Mouse (Mus musculus): ENCODE data around the gene Arntl2. TPM values are rescaled to one million over a fixed set of nuclear protein-coding genes. Genes with fewer than 3 reads are reported as not detected.
"Not testable (repeated sequence)": the region's sequence is repeated elsewhere in the genome, so short reads cannot be mapped to it uniquely, and the experiment has no call there.

Arntl2 gene
- polyA plus RNA-seq, 1 experiment from 2014 or later, result 2.4 TPM

- Histone ChIP-seq H3K9ac (replicated peaks) (no peak overlapping the region), H3K4me3 (no peak overlapping the region), H3K27ac (replicated peaks) (no peak overlapping the region), H3K27me3 (no peaks in the 10 kb centered on the region; the same call in 1 of the 2 replicates), H3K9me3 (no peaks in the 10 kb centered on the region), H3K4me1 (no peaks in the 10 kb centered on the region), H3K36me3 (no peaks in the 10 kb centered on the region), H3K4me2 (replicated peaks) (no peak overlapping the region)
- ATAC-seq (ENCODE audit: low FRiP score, low read depth), result 0 out of 2 replicates have a peak, but pooled peaks have one; percentile 41
- WGBS, result 95% methylated on average over 9 of the region's 9 CpGs
Observed at GRCm38 (mm10) chr6:146855185-146855584, 59.3 kb downstream of the Arntl2 start.

- Histone ChIP-seq H3K9ac (replicated peaks) (no peak overlapping the region), H3K4me2 (replicated peaks) (no peak overlapping the region), H3K36me3 (no peaks in the 10 kb centered on the region), H3K4me3 (no peak overlapping the region), H3K27ac (replicated peaks) (no peak overlapping the region), H3K4me1 (no peaks in the 10 kb centered on the region), H3K9me3 (no peaks in the 10 kb centered on the region), H3K27me3 (no peaks in the 10 kb centered on the region; the same call in 1 of the 2 replicates)
- WGBS, result 92% methylated on average over 2 of the region's 2 CpGs
- ATAC-seq (ENCODE audit: low FRiP score, low read depth), result no peak
Observed at GRCm38 (mm10) chr6:146857386-146857785, 61.5 kb downstream of the Arntl2 start.

GRCm38 (mm10) chr6:146863154-146863553 is 67.3 kb downstream of the Arntl2 start:
- no peak overlapping the region for H3K9ac ChIP-seq (replicated peaks)
- 90% methylated on average over 2 of the region's 2 CpGs for WGBS
- H3K9me3 ChIP-seq, result no peaks in the 10 kb centered on the region
- no peaks in the 10 kb centered on the region for H3K36me3 ChIP-seq
- no peaks in the 10 kb centered on the region for H3K27me3 ChIP-seq
- no peak overlapping the region for H3K4me2 ChIP-seq (replicated peaks)
- no peak overlapping the region for H3K4me3 ChIP-seq
- H3K27ac ChIP-seq (replicated peaks), result no peak overlapping the region
- no peaks in the 10 kb centered on the region for H3K4me1 ChIP-seq
- ATAC-seq (ENCODE audit: low FRiP score, low read depth), result no peak

- H3K9me3 ChIP-seq; ATAC-seq (ENCODE audit: low FRiP score, low read depth); H3K27ac ChIP-seq (replicated peaks); H3K9ac ChIP-seq (replicated peaks); H3K4me1 ChIP-seq; H3K4me3 ChIP-seq; H3K27me3 ChIP-seq; H3K36me3 ChIP-seq; H3K4me2 ChIP-seq (replicated peaks): not testable (repeated sequence)
- 92% methylated on average over 4 of the region's 5 CpGs for WGBS
Observed at GRCm38 (mm10) chr6:146864370-146864769, 68.5 kb downstream of the Arntl2 start.

- Histone ChIP-seq H3K36me3 (no peaks in the 10 kb centered on the region), H3K27ac (replicated peaks) (no peak overlapping the region), H3K9me3 (no peaks in the 10 kb centered on the region), H3K4me3 (no peak overlapping the region), H3K27me3 (no peaks in the 10 kb centered on the region), H3K4me1 (no peaks in the 10 kb centered on the region), H3K9ac (replicated peaks) (no peak overlapping the region), H3K4me2 (replicated peaks) (no peak overlapping the region)
- WGBS, result 79% methylated on average over 4 of the region's 4 CpGs
- no peak for ATAC-seq (ENCODE audit: low FRiP score, low read depth)
Observed at GRCm38 (mm10) chr6:146865701-146866100, 69.8 kb downstream of the Arntl2 start.

- H3K27me3 ChIP-seq, result no peaks in the 10 kb centered on the region
- ATAC-seq (ENCODE audit: low FRiP score, low read depth), result no peak
- no peaks in the 10 kb centered on the region for H3K4me1 ChIP-seq
- H3K27ac ChIP-seq (replicated peaks), result no peak overlapping the region
- peaks cover 3% of the 10 kb centered on the region; the same call in 1 of the 2 replicates for H3K9me3 ChIP-seq
- H3K9ac ChIP-seq (replicated peaks), result no peak overlapping the region
- H3K36me3 ChIP-seq, result no peaks in the 10 kb centered on the region
- H3K4me3 ChIP-seq, result no peak overlapping the region
- WGBS, result 93% methylated on average over 4 of the region's 4 CpGs
- no peak overlapping the region for H3K4me2 ChIP-seq (replicated peaks)
Observed at GRCm38 (mm10) chr6:146871975-146872374, 76.1 kb downstream of the Arntl2 start.

GRCm38 (mm10) chr6:146874415-146874814 is 78.6 kb downstream of the Arntl2 start:
- Histone ChIP-seq H3K9ac (replicated peaks) (no peak overlapping the region), H3K27ac (replicated peaks) (no peak overlapping the region)
- WGBS, result 80% methylated on average over 6 of the region's 6 CpGs

GRCm38 (mm10) chr6:146876820-146877219 is 81.0 kb downstream of the Arntl2 start:
- H3K27me3 ChIP-seq, result no peaks in the 10 kb centered on the region
- H3K36me3 ChIP-seq, result no peaks in the 10 kb centered on the region
- no peaks in the 10 kb centered on the region; the same call in 1 of the 2 replicates for H3K4me1 ChIP-seq
- H3K9ac ChIP-seq (replicated peaks), result no peak overlapping the region
- WGBS, result 84% methylated on average over 2 of the region's 2 CpGs
- no peak overlapping the region for H3K27ac ChIP-seq (replicated peaks)
- ATAC-seq (ENCODE audit: low FRiP score, low read depth), result no peak
- peaks cover 7% of the 10 kb centered on the region; the same call in 1 of the 2 replicates for H3K9me3 ChIP-seq
- H3K4me3 ChIP-seq, result no peak overlapping the region
- no peak overlapping the region for H3K4me2 ChIP-seq (replicated peaks)

More at GRCm38 (mm10) chr6:146874415-146874814, 78.6 kb downstream of the Arntl2 start:
- ATAC-seq (ENCODE audit: low FRiP score, low read depth), result no peak
- H3K9me3 ChIP-seq, result peaks cover 7% of the 10 kb centered on the region; the same call in 1 of the 2 replicates
- no peaks in the 10 kb centered on the region; the same call in 1 of the 2 replicates for H3K4me1 ChIP-seq
- H3K36me3 ChIP-seq, result no peaks in the 10 kb centered on the region
- no peak overlapping the region for H3K4me3 ChIP-seq
- no peaks in the 10 kb centered on the region for H3K27me3 ChIP-seq
- no peak overlapping the region for H3K4me2 ChIP-seq (replicated peaks)

GRCm38 (mm10) chr6:146877425-146878045 is 81.7 kb downstream of the Arntl2 start:
- Histone ChIP-seq H3K9ac (replicated peaks) (no peak overlapping the region), H3K27ac (replicated peaks) (no peak overlapping the region), H3K4me1 (no peaks in the 10 kb centered on the region; the same call in 1 of the 2 replicates), H3K36me3 (no peaks in the 10 kb centered on the region), H3K27me3 (no peaks in the 10 kb centered on the region), H3K9me3 (peaks cover 7% of the 10 kb centered on the region; the same call in 1 of the 2 replicates), H3K4me2 (replicated peaks) (no peak overlapping the region), H3K4me3 (no peak overlapping the region)
- ATAC-seq (ENCODE audit: low FRiP score, low read depth), result no peak
- WGBS, result 90% methylated on average over 12 of the region's 12 CpGs

- no peak overlapping the region for H3K4me2 ChIP-seq (replicated peaks)
- peaks cover 7% of the 10 kb centered on the region; the same call in 1 of the 2 replicates for H3K9me3 ChIP-seq
- H3K9ac ChIP-seq (replicated peaks), result no peak overlapping the region
- H3K4me3 ChIP-seq, result no peak overlapping the region
- H3K4me1 ChIP-seq, result no peaks in the 10 kb centered on the region; the same call in 1 of the 2 replicates
- H3K36me3 ChIP-seq, result no peaks in the 10 kb centered on the region
- no peak overlapping the region for H3K27ac ChIP-seq (replicated peaks)
- no peak for ATAC-seq (ENCODE audit: low FRiP score, low read depth)
- WGBS, result 49% methylated on average over 10 of the region's 10 CpGs
- no peaks in the 10 kb centered on the region for H3K27me3 ChIP-seq
Observed at GRCm38 (mm10) chr6:146878926-146879325, 83.1 kb downstream of the Arntl2 start.

- H3K4me3 ChIP-seq, result no peak overlapping the region
- no peak overlapping the region for H3K4me2 ChIP-seq (replicated peaks)
- H3K36me3 ChIP-seq, result no peaks in the 10 kb centered on the region
- H3K9me3 ChIP-seq, result peaks cover 7% of the 10 kb centered on the region; the same call in 1 of the 2 replicates
- WGBS, result 87% methylated on average over 9 of the region's 9 CpGs
- no peaks in the 10 kb centered on the region for H3K27me3 ChIP-seq
- no peak overlapping the region for H3K9ac ChIP-seq (replicated peaks)
- ATAC-seq (ENCODE audit: low FRiP score, low read depth), result no peak
- H3K4me1 ChIP-seq, result no peaks in the 10 kb centered on the region; the same call in 1 of the 2 replicates
- no peak overlapping the region for H3K27ac ChIP-seq (replicated peaks)
Observed at GRCm38 (mm10) chr6:146879856-146880255, 84.0 kb downstream of the Arntl2 start.

- Histone ChIP-seq H3K27ac (replicated peaks) (no peak overlapping the region), H3K4me2 (replicated peaks) (no peak overlapping the region), H3K36me3 (no peaks in the 10 kb centered on the region), H3K4me1 (no peaks in the 10 kb centered on the region; the same call in 1 of the 2 replicates), H3K9ac (replicated peaks) (no peak overlapping the region), H3K9me3 (peaks cover 7% of the 10 kb centered on the region; the same call in 1 of the 2 replicates), H3K4me3 (no peak overlapping the region), H3K27me3 (no peaks in the 10 kb centered on the region)
- no peak for ATAC-seq (ENCODE audit: low FRiP score, low read depth)
- WGBS, result 83% methylated on average over 4 of the region's 4 CpGs
Observed at GRCm38 (mm10) chr6:146880296-146880695, 84.4 kb downstream of the Arntl2 start.
